Mouse (Mus musculus) embryonic facial prominence, embryonic 15.5 days (tissue): ENCODE measurements around the gene Amigo2. TPM values are rescaled to one million over a fixed set of nuclear protein-coding genes. Genes with fewer than 3 reads are reported as not detected.

ENCODE experiments used
- ATAC-seq: fragments of 200-750 bp; cut with Nextera tagmentation; 2 replicates; pipeline ENCODE4 v1.8.0; 2017; ENCODE audit warnings: low read depth, moderate TSS enrichment; ENCODE audit not compliant: insufficient number of reproducible peaks, low FRiP score, low TSS enrichment
- H3K27ac ChIP-seq: fragments of 300-500 bp; sonication (generic); replicated peaks from 2 replicates; pipeline ENCODE4 v1.5.1; 2015; ENCODE audit warnings: mild to moderate bottlenecking, inconsistent platforms
- H3K27me3 ChIP-seq: fragments of 300-500 bp; sonication (generic); 2 replicates; pipeline ENCODE4 v1.6.1; 2015; ENCODE audit warnings: inconsistent platforms
- H3K36me3 ChIP-seq: fragments of 300-500 bp; sonication (generic); 2 replicates; pipeline ENCODE4 v1.6.1; 2015; ENCODE audit warnings: mild to moderate bottlenecking, inconsistent platforms
- H3K4me1 ChIP-seq: fragments of 300-500 bp; sonication (generic); 2 replicates; pipeline ENCODE4 v1.6.1; 2015; ENCODE audit warnings: inconsistent platforms
- H3K4me2 ChIP-seq: fragments of 300-500 bp; sonication (generic); replicated peaks from 2 replicates; pipeline ENCODE4 v1.6.1; 2015; ENCODE audit warnings: mild to moderate bottlenecking, inconsistent platforms
- H3K4me3 ChIP-seq: fragments of 300-500 bp; sonication (generic); replicated peaks from 2 replicates; pipeline ENCODE4 v1.5.1; 2015; ENCODE audit warnings: mild to moderate bottlenecking, inconsistent platforms
- H3K9ac ChIP-seq: fragments of 300-500 bp; sonication (generic); 2 replicates; pipeline ENCODE4 v1.6.1; 2015; ENCODE audit warnings: inconsistent platforms
- H3K9me3 ChIP-seq: fragments of 300-500 bp; sonication (generic); replicated peaks from 2 replicates; pipeline ENCODE4 v1.6.1; 2016; ENCODE audit warnings: inconsistent platforms
- WGBS: fragments of 180-500 bp; shearing (Covaris S2); methylation state at CpG from one replicate; pipeline ENCODE4 v1.1.7; 2015; 5-methylcytosine and 5-hydroxymethylcytosine counted together
- polyA plus RNA-seq: library from polyadenylated mRNA; unstranded; fragments of >200 nt; fragmentation: Nextera tagmentation; extraction: Ambion mirVana; gene quantifications from 2 replicates; pipeline ENCODE4 v1.2.1, GENCODE M21; 2015

Amigo2 gene
- polyA plus RNA-seq, 1 experiment from 2014 or later: 4.7 TPM

DNA sequence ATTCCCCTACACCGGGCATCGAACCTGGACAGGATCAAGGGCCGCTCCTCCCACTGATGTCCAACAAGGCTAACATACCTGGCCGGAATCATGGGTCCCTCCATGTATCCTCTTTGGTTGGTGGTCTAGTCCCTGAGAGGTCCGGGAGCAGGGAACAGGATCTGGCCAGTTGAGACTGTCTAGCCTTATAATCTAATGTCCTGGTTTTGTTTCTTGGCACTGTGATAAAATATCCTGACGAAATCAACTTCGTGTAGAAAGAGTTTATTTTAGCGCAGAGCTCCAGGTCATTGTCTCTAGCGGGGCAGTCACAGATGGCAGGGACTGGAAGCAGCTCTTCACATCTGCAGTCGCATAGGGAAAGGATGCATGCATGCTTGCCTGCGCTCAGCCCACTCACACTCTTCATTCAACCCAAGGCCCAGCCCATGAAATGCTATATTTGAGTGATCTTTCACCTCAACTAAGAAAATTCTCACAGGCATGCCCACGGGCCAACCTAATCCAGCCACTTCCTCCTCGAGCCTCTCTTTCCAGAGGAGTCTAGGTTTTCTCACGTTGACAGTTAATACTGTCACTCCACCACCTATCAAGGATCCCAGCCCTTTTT lies 19.3 kb upstream of the Amigo2 start:
- ATAC-seq: no peak
- H3K27ac ChIP-seq: no peak overlapping the region
- H3K4me3 ChIP-seq: no peak overlapping the region
- no peaks in the 10 kb centered on the region for H3K4me1 ChIP-seq
- 79% methylated on average over 14 of the region's 14 CpGs for WGBS
- no peaks in the 10 kb centered on the region for H3K36me3 ChIP-seq
- no peak overlapping the region for H3K9ac ChIP-seq
- no peaks in the 10 kb centered on the region for H3K27me3 ChIP-seq
- H3K4me2 ChIP-seq: no peak overlapping the region
- H3K9me3 ChIP-seq: no peaks in the 10 kb centered on the region

DNA sequence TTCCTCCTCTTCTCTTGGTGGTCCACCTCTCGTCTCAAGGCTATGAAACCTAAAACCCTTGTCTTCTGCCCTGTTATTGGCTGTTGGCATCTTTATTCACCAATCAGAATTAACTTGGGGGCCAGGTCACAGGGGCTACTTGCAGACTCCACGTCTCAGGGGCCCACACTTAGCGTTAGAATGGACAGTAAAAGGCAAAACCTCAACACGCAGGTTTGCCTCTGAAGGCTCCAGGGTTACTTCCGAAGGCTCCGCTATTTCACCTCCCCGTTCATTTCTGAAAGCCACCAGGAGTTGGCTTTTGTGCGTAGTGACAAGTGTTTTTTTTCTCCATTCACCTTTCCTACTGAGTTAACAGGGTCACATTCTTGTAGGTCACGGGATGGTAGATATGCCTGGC lies 15.2 kb upstream of the Amigo2 start:
- Histone ChIP-seq H3K27ac (no peak overlapping the region), H3K4me3 (no peak overlapping the region), H3K4me1 (no peaks in the 10 kb centered on the region; the same call in 1 of the 2 replicates), H3K27me3 (no peaks in the 10 kb centered on the region), H3K9me3 (no peaks in the 10 kb centered on the region), H3K4me2 (no peak overlapping the region), H3K36me3 (no peaks in the 10 kb centered on the region), H3K9ac (no peak overlapping the region)
- WGBS: 72% methylated on average over 9 of the region's 9 CpGs
- ATAC-seq: no peak

DNA sequence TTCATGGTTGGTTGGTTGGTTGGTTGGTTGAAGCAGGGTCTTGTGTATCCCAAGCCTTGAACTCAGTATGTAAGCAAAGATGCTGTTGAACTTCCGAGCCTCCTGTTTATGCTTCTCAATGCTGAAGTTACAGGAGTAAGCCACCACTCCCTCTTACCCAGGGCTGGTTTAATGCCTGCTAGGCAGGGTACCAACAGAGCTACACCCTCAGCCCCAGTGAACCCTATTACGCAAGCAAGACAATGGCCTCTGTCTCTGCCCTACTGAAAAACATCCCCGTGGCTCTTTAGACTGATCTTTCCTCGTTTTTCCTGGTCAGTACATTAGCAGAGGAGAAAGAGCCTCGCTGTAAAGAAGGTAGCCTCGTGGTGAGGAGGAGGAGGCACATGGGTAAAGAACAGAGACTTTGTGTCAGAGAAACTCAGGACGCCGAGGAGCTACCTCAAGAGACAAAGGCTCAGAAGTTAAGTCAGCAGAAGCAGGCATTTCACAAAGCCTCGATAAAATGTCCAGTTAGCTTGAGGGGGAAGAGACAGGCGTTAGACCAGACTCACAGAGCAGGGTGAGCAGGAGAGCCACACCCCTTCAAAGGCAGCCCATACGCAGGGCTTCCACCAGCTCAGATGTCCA lies 13.0 kb upstream of the Amigo2 start:
- ATAC-seq: no peak

DNA sequence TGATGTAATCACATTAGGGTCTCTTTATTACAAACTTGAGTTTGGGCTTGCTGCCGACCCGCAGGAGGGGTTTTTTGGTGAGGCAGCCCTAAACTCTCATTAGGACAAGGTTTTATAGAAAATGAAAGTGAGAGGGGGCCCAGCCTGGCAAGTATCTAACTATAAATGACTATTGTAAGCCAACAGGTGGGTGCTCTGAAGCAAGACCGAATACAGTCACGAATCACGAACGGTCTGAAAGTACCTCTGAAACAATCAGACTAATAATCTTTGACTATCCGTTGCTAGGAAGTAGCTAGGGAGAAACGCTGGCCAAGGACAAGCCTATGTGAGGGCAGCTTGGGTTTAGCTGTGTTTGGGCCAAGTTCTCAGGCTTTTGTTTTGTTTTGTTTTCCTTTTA lies 12.2 kb upstream of the Amigo2 start:
- no peak for ATAC-seq
- Histone ChIP-seq H3K27me3 (no peaks in the 10 kb centered on the region), H3K27ac (no peak overlapping the region), H3K4me3 (no peak overlapping the region), H3K9me3 (no peaks in the 10 kb centered on the region), H3K36me3 (no peaks in the 10 kb centered on the region), H3K4me2 (no peak overlapping the region), H3K9ac (no peak overlapping the region), H3K4me1 (no peaks in the 10 kb centered on the region; the same call in 1 of the 2 replicates)
- WGBS: 87% methylated on average over 8 of the region's 8 CpGs

More for the DNA sequence above, 13.0 kb upstream of the Amigo2 start:
- no peak overlapping the region for H3K4me3 ChIP-seq
- H3K9ac ChIP-seq: no peak overlapping the region
- H3K4me2 ChIP-seq: no peak overlapping the region
- H3K4me1 ChIP-seq: no peaks in the 10 kb centered on the region; the same call in 1 of the 2 replicates
- no peak overlapping the region for H3K27ac ChIP-seq
- H3K36me3 ChIP-seq: no peaks in the 10 kb centered on the region
- H3K9me3 ChIP-seq: no peaks in the 10 kb centered on the region
- no peaks in the 10 kb centered on the region for H3K27me3 ChIP-seq
- WGBS: 71% methylated on average over 11 of the region's 11 CpGs

DNA sequence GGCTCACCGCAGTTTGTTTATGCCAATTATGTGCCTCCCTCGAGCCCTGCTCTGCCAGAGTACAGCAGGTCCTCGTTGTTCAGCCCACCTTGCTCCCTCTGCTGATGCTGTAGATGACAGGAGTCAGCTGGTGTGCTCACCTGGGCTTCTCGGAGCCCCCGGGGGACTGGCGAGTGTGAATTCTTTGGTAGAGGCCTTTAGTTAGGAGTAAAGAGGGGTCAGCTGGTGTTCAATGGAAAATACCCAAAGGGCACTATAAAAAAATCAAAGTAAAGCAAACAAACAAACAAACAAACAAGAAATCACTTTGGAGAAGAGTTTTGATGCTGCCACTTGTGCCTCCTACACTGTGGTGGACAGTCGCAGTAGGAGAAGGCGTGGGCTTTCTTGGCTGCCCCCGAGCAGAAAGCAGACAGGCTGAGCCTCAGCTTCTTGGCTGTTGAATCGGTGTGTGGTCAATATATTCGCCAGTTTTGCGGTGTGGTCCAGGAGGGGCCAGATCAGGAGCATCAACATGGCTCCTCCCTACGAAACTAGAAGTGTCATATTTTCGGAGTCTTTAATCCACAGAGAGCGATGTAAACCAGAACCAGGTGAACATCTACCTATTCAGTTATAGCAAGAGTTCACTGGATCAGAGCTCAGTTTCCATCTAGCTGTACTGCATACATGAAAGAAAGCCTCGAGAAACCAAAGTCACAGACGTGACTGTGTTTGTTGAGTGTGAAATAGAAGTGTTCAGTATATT lies 11.6 kb upstream of the Amigo2 start:
- no peak overlapping the region for H3K4me2 ChIP-seq
- H3K9ac ChIP-seq: no peak overlapping the region
- H3K36me3 ChIP-seq: no peaks in the 10 kb centered on the region
- no peak overlapping the region for H3K27ac ChIP-seq
- no peaks in the 10 kb centered on the region for H3K27me3 ChIP-seq
- no peak overlapping the region for H3K4me3 ChIP-seq
- ATAC-seq: no peak
- no peaks in the 10 kb centered on the region; the same call in 1 of the 2 replicates for H3K4me1 ChIP-seq
- no peaks in the 10 kb centered on the region for H3K9me3 ChIP-seq
- 77% methylated on average over 17 of the region's 17 CpGs for WGBS

DNA sequence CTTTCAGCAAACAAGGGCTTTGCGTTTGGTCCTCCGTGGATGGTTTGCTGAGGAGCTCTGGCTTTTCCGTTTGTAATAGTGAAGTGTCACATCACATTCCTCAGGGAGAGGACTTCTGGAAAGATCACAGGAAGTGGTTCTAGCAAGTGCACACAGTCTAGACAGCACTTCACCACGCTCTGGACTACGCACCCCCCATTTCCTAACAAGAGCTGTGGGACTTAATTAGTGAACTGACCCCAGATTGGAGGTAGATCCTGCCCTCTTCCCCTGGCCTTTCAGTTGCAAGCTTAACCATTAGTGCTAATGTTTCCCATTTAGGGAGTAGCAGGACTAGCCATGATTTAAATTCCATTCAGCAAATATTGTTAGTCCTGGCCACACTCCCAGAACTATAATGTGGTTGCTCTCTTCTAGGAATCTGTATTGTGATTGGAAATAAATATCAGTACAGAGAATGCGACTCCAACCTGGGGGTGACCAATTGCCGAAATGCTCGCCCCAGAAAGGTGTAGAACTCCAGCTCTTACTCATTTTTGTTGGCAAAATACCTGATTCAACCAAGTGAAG lies 10.2 kb upstream of the Amigo2 start:
- no peak for ATAC-seq
- Histone ChIP-seq H3K4me1 (no peaks in the 10 kb centered on the region; the same call in 1 of the 2 replicates), H3K27ac (no peak overlapping the region), H3K4me2 (no peak overlapping the region), H3K36me3 (no peaks in the 10 kb centered on the region), H3K4me3 (no peak overlapping the region), H3K27me3 (no peaks in the 10 kb centered on the region), H3K9me3 (no peaks in the 10 kb centered on the region), H3K9ac (no peak overlapping the region)
- 57% methylated on average over 8 of the region's 8 CpGs for WGBS

DNA sequence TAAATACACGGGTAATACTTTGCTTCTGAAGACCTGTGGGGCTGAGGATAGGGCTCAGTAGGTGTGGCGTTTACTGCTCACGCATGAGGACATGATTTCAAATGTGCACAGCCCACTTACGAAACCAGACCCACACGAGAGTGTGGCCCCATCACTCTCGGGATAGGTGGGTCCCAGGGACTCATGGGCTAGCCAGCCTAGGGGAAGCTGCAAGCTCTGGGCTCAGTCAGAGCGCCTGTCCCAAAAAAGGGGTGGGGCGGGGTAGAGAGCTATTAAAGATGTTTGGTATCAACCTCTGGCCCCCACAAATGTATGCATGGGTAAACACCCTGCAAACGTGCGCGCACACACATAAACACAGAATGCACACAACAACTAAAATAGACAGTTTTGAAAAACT lies 9.3 kb upstream of the Amigo2 start:
- Histone ChIP-seq H3K36me3 (no peaks in the 10 kb centered on the region), H3K4me1 (no peaks in the 10 kb centered on the region; the same call in 1 of the 2 replicates), H3K27ac (no peak overlapping the region), H3K9ac (no peak overlapping the region), H3K9me3 (no peaks in the 10 kb centered on the region), H3K27me3 (no peaks in the 10 kb centered on the region), H3K4me2 (no peak overlapping the region), H3K4me3 (no peak overlapping the region)
- 80% methylated on average over 11 of the region's 11 CpGs for WGBS
- ATAC-seq: no peak

DNA sequence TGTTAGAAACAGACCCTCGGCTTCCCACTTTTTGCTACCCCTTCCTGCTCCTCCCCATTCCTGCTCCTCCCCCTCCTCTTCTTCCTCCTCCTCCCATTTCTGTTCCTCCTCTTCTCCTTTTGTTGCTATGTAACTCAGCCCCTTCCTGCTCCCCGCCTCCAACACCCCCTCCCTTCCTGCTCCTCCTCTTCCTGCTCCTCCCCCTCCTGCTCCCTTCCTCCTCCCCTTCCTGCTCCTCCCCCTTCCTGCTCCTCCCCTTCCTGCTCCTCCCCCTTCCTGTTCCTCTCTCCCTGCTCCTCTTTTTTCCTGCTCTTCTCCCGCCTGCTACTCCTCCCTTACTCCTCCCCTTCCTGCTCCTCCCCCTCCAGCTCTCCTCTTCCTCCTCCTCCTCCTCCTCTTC lies 8.7 kb upstream of the Amigo2 start:
- no peak for ATAC-seq
- no peak overlapping the region for H3K9ac ChIP-seq
- no peak overlapping the region for H3K27ac ChIP-seq
- WGBS: 92% methylated on average over 3 of the region's 3 CpGs
- H3K4me1 ChIP-seq: no peaks in the 10 kb centered on the region; the same call in 1 of the 2 replicates
- no peaks in the 10 kb centered on the region for H3K27me3 ChIP-seq
- H3K9me3 ChIP-seq: no peaks in the 10 kb centered on the region
- no peak overlapping the region for H3K4me2 ChIP-seq
- no peaks in the 10 kb centered on the region for H3K36me3 ChIP-seq
- no peak overlapping the region for H3K4me3 ChIP-seq

DNA sequence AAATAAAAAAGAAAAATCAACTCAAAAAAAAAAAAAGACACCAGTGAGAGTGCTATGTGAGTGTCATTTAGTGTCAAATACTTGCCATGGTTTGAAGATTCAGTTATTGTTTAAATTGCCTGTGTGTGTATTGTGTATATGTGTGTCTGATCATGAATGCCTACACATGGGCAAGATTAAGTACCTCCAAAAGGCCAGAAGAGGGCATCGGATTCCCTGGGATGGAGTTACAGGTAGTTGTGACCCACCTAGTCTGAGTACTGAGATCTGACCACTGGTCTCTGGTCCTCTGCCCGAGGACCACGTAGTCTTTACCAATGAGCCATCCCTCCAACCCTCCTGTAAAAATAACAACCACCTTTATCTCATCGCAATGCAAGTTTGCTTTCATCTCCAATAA lies 7.3 kb upstream of the Amigo2 start:
- no peak overlapping the region for H3K4me3 ChIP-seq
- no peaks in the 10 kb centered on the region; the same call in 1 of the 2 replicates for H3K4me1 ChIP-seq
- ATAC-seq: no peak
- no peak overlapping the region for H3K9ac ChIP-seq
- 91% methylated on average over 4 of the region's 4 CpGs for WGBS
- no peaks in the 10 kb centered on the region for H3K36me3 ChIP-seq
- H3K4me2 ChIP-seq: no peak overlapping the region
- no peaks in the 10 kb centered on the region for H3K27me3 ChIP-seq
- H3K27ac ChIP-seq: no peak overlapping the region
- H3K9me3 ChIP-seq: no peaks in the 10 kb centered on the region

DNA sequence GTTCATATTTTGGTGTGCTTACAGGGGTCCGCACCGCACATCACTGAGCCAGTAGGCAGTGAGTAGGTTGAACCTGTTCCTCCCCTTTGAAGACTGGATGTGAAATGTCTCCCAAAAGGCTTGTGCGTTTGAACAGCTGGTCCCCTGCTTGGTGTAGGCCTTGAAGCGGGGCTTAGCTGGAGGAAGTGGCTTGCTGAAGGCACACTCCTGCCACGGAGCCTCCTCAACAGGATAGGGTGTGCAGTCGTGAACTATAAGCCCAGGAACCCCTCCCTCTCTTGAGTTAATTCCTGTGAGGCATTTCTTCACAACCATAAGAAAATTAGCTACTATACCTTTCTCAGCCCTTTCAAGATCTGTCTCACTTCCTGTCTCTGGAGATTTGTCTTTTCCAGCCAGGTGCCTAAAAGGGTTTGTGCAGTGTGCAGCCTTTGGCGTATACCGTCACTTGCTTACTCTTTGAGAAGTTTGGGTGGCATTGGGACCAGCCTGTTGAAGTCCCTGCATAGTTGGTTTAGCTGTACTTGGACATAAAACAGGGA lies 5.5 kb upstream of the Amigo2 start:
- ATAC-seq: no peak
- 75% methylated on average over 8 of the region's 8 CpGs for WGBS
- Histone ChIP-seq H3K27ac (no peak overlapping the region), H3K9ac (no peak overlapping the region), H3K4me3 (no peak overlapping the region), H3K4me1 (peaks cover 9% of the 10 kb centered on the region), H3K27me3 (no peaks in the 10 kb centered on the region), H3K36me3 (no peaks in the 10 kb centered on the region), H3K4me2 (no peak overlapping the region), H3K9me3 (no peaks in the 10 kb centered on the region)

DNA sequence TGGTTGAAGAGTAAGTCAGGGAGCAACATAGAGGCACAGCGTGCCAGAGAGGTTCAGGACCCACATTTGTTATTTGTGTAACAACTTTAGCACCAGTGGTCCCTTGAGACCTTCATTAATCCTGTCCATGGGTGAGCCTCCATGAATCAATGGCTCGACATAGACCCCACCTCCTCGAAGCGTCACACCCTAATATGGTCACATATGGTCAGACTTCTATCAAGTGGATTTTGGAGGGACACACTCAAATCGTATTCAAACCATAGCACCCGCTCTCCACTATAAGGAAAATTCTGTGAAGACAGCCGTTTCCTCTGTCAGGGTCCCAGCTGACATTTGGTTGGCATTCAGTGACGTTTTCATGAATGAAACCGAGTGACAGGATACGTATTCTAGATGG lies 2.2 kb upstream of the Amigo2 start:
- peaks cover 16% of the 10 kb centered on the region for H3K27me3 ChIP-seq
- 94% methylated on average over 10 of the region's 10 CpGs for WGBS
- no peak overlapping the region for H3K4me3 ChIP-seq
- no peak overlapping the region for H3K4me2 ChIP-seq
- H3K9me3 ChIP-seq: no peaks in the 10 kb centered on the region
- no peak overlapping the region for H3K9ac ChIP-seq
- no peak overlapping the region for H3K27ac ChIP-seq
- H3K36me3 ChIP-seq: no peaks in the 10 kb centered on the region
- ATAC-seq: no peak
- H3K4me1 ChIP-seq: peaks cover 9% of the 10 kb centered on the region
